Mouse (Mus musculus) midbrain, postnatal 0 days (tissue): ENCODE results near the gene Foxn4. TPM values are rescaled to one million over a fixed set of nuclear protein-coding genes. Genes with fewer than 3 reads are reported as not detected.

ENCODE experiments used
- ATAC-seq: fragments of 200-750 bp; cut with Nextera tagmentation; 2 replicates; pipeline ENCODE4 v1.8.0; 2017; ENCODE audit warnings: moderate number of reproducible peaks, mild to moderate bottlenecking, moderate TSS enrichment, moderate library complexity; ENCODE audit not compliant: low FRiP score
- DNase-seq: peaks from one replicate; pipeline ENCODE4 v3.0.0-alpha.2; 2015; ENCODE audit warnings: low spot score
- H3K27ac ChIP-seq: fragments of 300-500 bp; sonication (generic); 2 replicates; pipeline ENCODE4 v1.5.1; 2014; ENCODE audit warnings: low read depth, mild to moderate bottlenecking, low read length, mixed read lengths
- H3K27me3 ChIP-seq: fragments of 300-500 bp; sonication (generic); 2 replicates; pipeline ENCODE4 v1.6.1; 2014; ENCODE audit warnings: low read length, control low read depth, mixed read lengths; ENCODE audit not compliant: insufficient read depth
- H3K36me3 ChIP-seq: fragments of 300-500 bp; sonication (generic); 2 replicates; pipeline ENCODE4 v1.6.1; 2014; ENCODE audit warnings: low read length, control low read depth, mixed read lengths; ENCODE audit not compliant: insufficient read depth
- H3K4me1 ChIP-seq: fragments of 300-500 bp; sonication (generic); 2 replicates; pipeline ENCODE4 v1.6.1; 2014; ENCODE audit warnings: mild to moderate bottlenecking, control low read depth, antibody characterized with exemption, low read length, mixed read lengths; ENCODE audit not compliant: insufficient read depth
- H3K4me2 ChIP-seq: fragments of 300-500 bp; sonication (generic); 2 replicates; pipeline ENCODE4 v1.6.1; 2014; ENCODE audit warnings: low read depth, mild to moderate bottlenecking, low read length, mixed read lengths; ENCODE audit not compliant: poor library complexity, severe bottlenecking
- H3K4me3 ChIP-seq: fragments of 300-500 bp; sonication (generic); 2 replicates; pipeline ENCODE4 v1.5.1; 2014; ENCODE audit warnings: low read depth, mild to moderate bottlenecking, low read length, moderate library complexity
- H3K9ac ChIP-seq: fragments of 300-500 bp; sonication (generic); replicated peaks from 2 replicates; pipeline ENCODE4 v1.6.1; 2014; ENCODE audit warnings: mild to moderate bottlenecking, low read length, moderate library complexity, mixed read lengths; ENCODE audit not compliant: poor library complexity, severe bottlenecking
- H3K9me3 ChIP-seq: fragments of 300-500 bp; sonication (generic); 2 replicates; pipeline ENCODE4 v1.6.1; 2016; ENCODE audit warnings: low read length, control low read depth
- CTCF ChIP-seq: IDR thresholded peaks from 2 replicates; pipeline ENCODE4 v1.5.1; 2016; ENCODE audit warnings: antibody characterized with exemption, mild to moderate bottlenecking
- WGBS: fragments of 180-500 bp; shearing (Covaris S2); extraction: QIAGEN DNeasy Blood & Tissue Kit; methylation state at CpG from one replicate; pipeline ENCODE4 v1.1.7; 2014; 5-methylcytosine and 5-hydroxymethylcytosine counted together
- polyA plus RNA-seq: library from polyadenylated mRNA; unstranded; fragments of >200 nt; fragmentation: Nextera tagmentation; extraction: Ambion mirVana; gene quantifications from 2 replicates; pipeline ENCODE4 v1.2.1, GENCODE M21; 2015
- total RNA-seq: library from RNA; depleted of rRNA; stranded (reverse); fragments of >200 nt; gene quantifications from 2 replicates; pipeline ENCODE4 v1.2.3, GENCODE M21; 2014

The Foxn4 gene
- total and polyA plus RNA-seq, 2 experiments from 2014 or later: 0.35 to 0.66 TPM

GRCm38 (mm10) chr5:114303166-114303565 is 29.6 kb upstream of the Foxn4 start:
- H3K9ac ChIP-seq: no peak overlapping the region
- H3K4me3 ChIP-seq: no peak overlapping the region
- ATAC-seq (no peak), DNase-seq (no peak)
- no peaks in the 10 kb centered on the region for H3K36me3 ChIP-seq
- no peaks in the 10 kb centered on the region for H3K9me3 ChIP-seq
- H3K4me2 ChIP-seq: no peak overlapping the region
- H3K27me3 ChIP-seq: peaks cover 17% of the 10 kb centered on the region; the same call in 1 of the 2 replicates
- no peak overlapping the region for H3K27ac ChIP-seq
- WGBS: 76% methylated on average over 6 of the region's 6 CpGs
- H3K4me1 ChIP-seq: no peaks in the 10 kb centered on the region
- TF ChIP-seq CTCF: no peak

DNA sequence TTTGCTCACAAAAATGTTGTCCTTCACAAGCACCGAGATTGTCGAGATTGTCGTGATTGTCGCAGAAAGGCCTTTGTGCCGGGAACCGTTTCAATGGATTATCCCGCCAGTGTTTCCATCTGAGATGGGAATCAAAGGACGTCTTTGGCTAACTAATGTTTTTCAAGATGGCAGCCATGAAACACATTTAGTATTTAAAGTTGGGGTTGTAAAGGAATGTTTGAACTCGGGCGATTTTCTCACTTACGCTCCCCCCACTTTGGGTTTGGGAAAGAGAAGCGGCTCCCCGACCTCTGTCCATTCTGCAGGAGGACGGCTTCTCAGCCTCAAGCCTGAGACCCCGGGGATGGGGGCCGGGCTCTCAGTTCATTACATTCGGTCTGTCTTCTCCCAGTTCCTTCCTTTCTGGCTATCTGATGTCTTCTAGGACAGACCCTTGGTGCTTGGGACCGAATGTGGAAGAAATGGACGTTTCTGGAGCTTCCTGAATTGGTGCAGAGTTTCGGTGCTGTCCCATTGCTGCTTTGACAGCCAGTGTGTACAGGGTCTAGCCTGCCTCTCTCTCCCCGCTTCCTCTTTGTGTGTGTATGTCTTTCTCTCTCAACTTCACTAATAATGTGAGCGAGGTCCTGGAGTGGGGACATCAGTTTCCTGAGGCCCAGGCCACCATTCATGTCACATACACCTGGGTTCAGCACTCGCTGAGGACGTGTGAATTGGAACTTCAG is 26.4 kb upstream of the Foxn4 start:
- 38% methylated on average over 24 of the region's 24 CpGs for WGBS
- H3K9me3 ChIP-seq: no peaks in the 10 kb centered on the region
- no peak overlapping the region for H3K27ac ChIP-seq
- H3K36me3 ChIP-seq: no peaks in the 10 kb centered on the region
- no peak overlapping the region for H3K4me3 ChIP-seq
- H3K4me2 ChIP-seq: no peak overlapping the region
- H3K27me3 ChIP-seq: peaks cover 17% of the 10 kb centered on the region; the same call in 1 of the 2 replicates
- no peak for DNase-seq
- TF ChIP-seq CTCF: no peak
- H3K9ac ChIP-seq: no peak overlapping the region
- no peak for ATAC-seq
- no peaks in the 10 kb centered on the region for H3K4me1 ChIP-seq

- no peak for ATAC-seq
- no peak overlapping the region for H3K27ac ChIP-seq
- no peak overlapping the region for H3K9ac ChIP-seq
- no peak for TF ChIP-seq CTCF
- H3K4me2 ChIP-seq: no peak overlapping the region
- WGBS: 20% methylated on average over 22 of the region's 22 CpGs
- H3K9me3 ChIP-seq: no peaks in the 10 kb centered on the region
- H3K4me3 ChIP-seq: no peak overlapping the region
- DNase-seq: no peak
- no peaks in the 10 kb centered on the region for H3K4me1 ChIP-seq
- peaks cover 17% of the 10 kb centered on the region; the same call in 1 of the 2 replicates for H3K27me3 ChIP-seq
- no peaks in the 10 kb centered on the region for H3K36me3 ChIP-seq
These were observed 25.7 kb upstream of the Foxn4 start for GRCm38 (mm10) chr5:114299156-114299855.

- DNase-seq (peak; percentile 67), ATAC-seq (no peak)
- Histone ChIP-seq H3K27me3 (peaks cover 15% of the 10 kb centered on the region; the same call in 1 of the 2 replicates), H3K4me1 (no peaks in the 10 kb centered on the region), H3K36me3 (no peaks in the 10 kb centered on the region), H3K9me3 (no peaks in the 10 kb centered on the region), H3K27ac (no peak overlapping the region), H3K4me3 (no peak overlapping the region), H3K9ac (no peak overlapping the region), H3K4me2 (no peak overlapping the region)
- whole genome bisulfite sequencing: 36% methylated on average over 18 of the region's 18 CpGs
- TF ChIP-seq CTCF: no peak
These were observed 24.7 kb upstream of the Foxn4 start for GRCm38 (mm10) chr5:114298212-114298894.

DNA sequence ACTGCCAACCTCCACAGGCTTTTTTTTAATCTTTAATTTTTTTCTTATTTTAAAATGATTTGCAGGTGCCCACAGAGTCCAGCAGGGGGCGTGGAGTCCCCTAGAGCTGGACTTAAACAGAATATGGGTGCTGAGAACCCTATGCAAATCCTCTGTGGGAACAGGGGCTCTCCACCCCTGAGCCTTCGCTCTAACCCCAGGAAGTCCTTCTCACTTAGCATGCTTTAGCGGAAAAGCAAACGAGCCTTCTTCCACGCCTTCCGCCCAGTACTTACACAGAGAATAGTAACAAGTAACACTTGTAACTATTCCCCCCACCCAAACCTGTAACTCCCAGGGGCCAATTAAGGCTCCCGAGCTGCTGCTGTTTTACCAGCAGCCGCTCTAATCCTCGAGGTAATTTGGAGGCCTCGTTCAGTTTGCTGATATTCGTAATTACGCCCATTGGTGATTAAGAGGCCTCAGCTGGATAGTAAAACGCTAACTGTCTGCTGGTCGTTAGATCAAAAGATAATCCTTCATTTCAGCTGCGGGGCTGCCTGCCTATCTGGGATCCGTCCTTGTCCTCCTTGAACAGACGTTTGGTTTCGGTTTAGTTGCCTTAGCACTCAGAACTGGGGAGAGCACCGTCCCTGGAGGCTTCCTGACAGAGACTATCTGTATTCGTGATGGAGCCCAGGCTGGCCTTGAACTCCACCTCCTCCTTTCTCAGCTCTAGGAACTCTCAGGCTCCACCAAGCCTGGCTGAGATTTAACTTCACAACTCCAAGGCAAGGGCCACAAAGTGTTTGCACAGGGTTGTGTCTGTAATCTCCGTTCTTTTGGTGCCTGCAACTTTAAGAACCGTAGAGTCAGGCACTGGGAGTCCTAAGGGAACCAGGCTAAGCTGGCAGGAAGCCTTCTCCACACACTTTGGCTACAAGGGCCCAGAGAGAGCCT is 23.4 kb upstream of the Foxn4 start:
- Histone ChIP-seq H3K9ac (no peak overlapping the region), H3K27me3 (0 out of 2 replicates have a peak, but pooled peaks cover 8% of the 10 kb centered on the region), H3K4me2 (no peak overlapping the region), H3K36me3 (no peaks in the 10 kb centered on the region), H3K27ac (no peak overlapping the region), H3K4me3 (no peak overlapping the region), H3K9me3 (no peaks in the 10 kb centered on the region), H3K4me1 (no peaks in the 10 kb centered on the region)
- no peak for ATAC-seq
- DNase-seq: no peak
- peak; percentile 45 for TF ChIP-seq CTCF
- WGBS: 23% methylated on average over 22 of the region's 22 CpGs
